In the genomic region with DNA sequence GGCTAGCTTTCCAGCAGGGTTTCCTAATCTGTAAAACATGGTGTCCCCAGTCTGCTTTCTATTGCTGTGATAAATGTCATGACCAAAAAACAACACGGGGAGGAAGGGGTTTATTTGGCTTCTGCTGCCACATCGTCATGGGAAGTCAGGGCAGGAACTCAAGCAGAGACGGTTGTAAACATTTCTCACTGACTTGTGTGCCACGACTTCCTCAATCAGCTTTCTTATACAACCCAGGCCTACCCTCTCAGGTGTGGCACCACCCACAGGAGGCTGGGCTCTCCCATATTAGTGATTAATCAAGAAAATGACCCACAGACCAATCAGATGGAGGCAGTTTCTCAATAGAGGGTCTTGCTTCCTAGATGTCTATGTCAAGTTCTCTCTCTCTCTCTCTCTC, we compare ENCODE assay signal across 19 mouse cellular contexts. TPM values are rescaled to one million over a fixed set of nuclear protein-coding genes. Genes with fewer than 3 reads are reported as not detected.
DNase-seq lines count a peak whose midpoint lies in the region; ATAC-seq and TF ChIP-seq lines count a peak whose summit lies in the region.
"Had no signal": no experiment of that assay in that cellular context is flagged by ENCODE, and none has a peak within 500 bp of the region (broad histone marks: within the 10 kb centered on the region; RNA-seq: fewer than 3 reads in every experiment).

No protein-coding gene starts in this region.

- intact Hi-C loops in left cerebral cortex, adult 2 months (cut with DNase I): no loop called here

- H3K27ac ChIP-seq in left cerebral cortex, adult 2 months: no peak overlapping the region
- H3K27ac ChIP-seq: embryonic facial prominence, embryonic 12.5 days; macrophage; midbrain, embryonic 15.5 days; neural tube, embryonic 12.5 days had no signal

- DNase-seq in spleen, postnatal 36 days (ENCODE audit: low spot score in 2 of 2): peak; percentile 52 to 63
- no peak for DNase-seq in spleen, postnatal 14 days (ENCODE audit: low spot score in 2 of 2)
- no peak for DNase-seq in left cerebral cortex, adult 2 months (ENCODE audit: extremely low spot score in 1 of 2, low spot score in 2 of 2)
- no peak for DNase-seq in cerebellum, adult 18-20 months
- no peak for DNase-seq in left cerebral cortex, adult 11 months (ENCODE audit: low spot score)
- DNase-seq: cerebellum, postnatal 36 days; gastrocnemius, postnatal 36 days; kidney, adult 18-20 months; kidney, postnatal 36 days; left cerebral cortex, postnatal 4 days; thymus, postnatal 36 days had no signal

- ATAC-seq in hematopoietic stem cell, adult 5-6 weeks (replicated peaks in 1 of 2; ENCODE audit: insufficient read depth in 1 of 2, low FRiP score in 2 of 2, low TSS enrichment in 1 of 2, low read depth in 1 of 2, poor library complexity in 2 of 2, severe bottlenecking in 2 of 2): peak; percentile 78 to 91
- peak; percentile 80 for ATAC-seq in megakaryocyte progenitor cell, adult 5-6 weeks (replicated peaks; ENCODE audit: poor library complexity)
- ATAC-seq: midbrain, embryonic 15.5 days had no signal

- TF ChIP-seq CTCF in left cerebral cortex, adult 2 months (IDR thresholded peaks at IDR 0.05): no peak

- H3K4me3 ChIP-seq in left cerebral cortex, adult 2 months: no peak overlapping the region
- H3K4me3 ChIP-seq: embryonic facial prominence, embryonic 12.5 days; heart, embryonic 12.5 days; hindbrain, embryonic 10.5 days; midbrain, embryonic 15.5 days; neural tube, embryonic 12.5 days had no signal

RNA-seq across cellular contexts. Expression of gene Vwf, which starts 48.3 kb away (rescaled TPM):
- total RNA-seq in hematopoietic stem cell, adult 5-6 weeks (2017): 6.3 and 6.6 TPM in 2 replicates
- 2.4 and 2.6 TPM in 2 replicates for total RNA-seq in megakaryocyte progenitor cell, adult 5-6 weeks (2015)
- 0.08 and 0.47 TPM in 2 replicates for total RNA-seq in megakaryocyte progenitor cell, adult 5-6 weeks (2017)
- 10 to 100 TPM; 13.7 to 14.6 TPM for total RNA-seq in left cerebral cortex, adult 2 months (2021)

Comparison
In these comparisons a context has a peak if more than half of its experiments do, and no peak if none do; other contexts are left out.
1. DNase-seq: peak in spleen, postnatal 36 days (2 of 2); none in spleen, postnatal 14 days (0 of 2), left cerebral cortex, adult 2 months (0 of 2), cerebellum, adult 18-20 months (0 of 2) and left cerebral cortex, adult 11 months (single experiment).